Mouse (Mus musculus) left cerebral cortex, adult 18-20 months (tissue): ENCODE data around the gene Spaca4. TPM values are rescaled to one million over a fixed set of nuclear protein-coding genes. Genes with fewer than 3 reads are reported as not detected.

ENCODE experiments used
- DNase-seq, 2 experiments: peaks; one replicate each; pipeline ENCODE4 v3.0.0; 2021 to 2022; ENCODE audit warnings: low spot score in 2 of 2, mixed read lengths in 1 of 2
- long read RNA-seq, 2 experiments: library from polyadenylated mRNA; stranded (forward); transcript quantifications; one replicate each; pipeline ENCODE4 v2.0.0; 2021
- total RNA-seq, 2 experiments: library from RNA; stranded (reverse); gene quantifications; 2 replicates each; pipeline ENCODE4 v1.2.3; 2021

Gene Spaca4
- not detected for total RNA-seq
- long read RNA-seq, experiment 1 = 0 reads
- long read RNA-seq, experiment 2 = 0 reads

DNA sequence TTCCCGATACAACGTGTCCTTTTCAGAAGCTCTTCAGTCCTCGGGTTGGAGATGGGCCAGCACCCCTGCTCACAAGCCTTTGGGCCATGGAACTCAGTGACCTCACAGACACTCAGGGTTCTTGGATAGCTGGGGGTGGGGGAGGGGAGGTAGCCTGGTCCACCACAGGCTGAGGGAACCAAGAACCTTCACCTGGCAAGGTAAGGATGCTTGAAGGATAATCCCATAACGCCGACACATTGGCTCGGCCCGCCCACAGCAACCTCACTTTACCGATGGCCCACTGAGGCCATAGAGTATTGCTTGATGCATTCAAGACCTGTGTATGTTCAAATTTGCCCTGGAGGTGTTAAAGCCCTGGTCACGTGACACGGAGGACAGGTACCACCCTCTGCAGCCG, at the start of gene Spaca4:
Spaca4 (minus strand) TSS at position 101 of the 400 bp plus-strand sequence.
- no peak for DNase-seq

DNA sequence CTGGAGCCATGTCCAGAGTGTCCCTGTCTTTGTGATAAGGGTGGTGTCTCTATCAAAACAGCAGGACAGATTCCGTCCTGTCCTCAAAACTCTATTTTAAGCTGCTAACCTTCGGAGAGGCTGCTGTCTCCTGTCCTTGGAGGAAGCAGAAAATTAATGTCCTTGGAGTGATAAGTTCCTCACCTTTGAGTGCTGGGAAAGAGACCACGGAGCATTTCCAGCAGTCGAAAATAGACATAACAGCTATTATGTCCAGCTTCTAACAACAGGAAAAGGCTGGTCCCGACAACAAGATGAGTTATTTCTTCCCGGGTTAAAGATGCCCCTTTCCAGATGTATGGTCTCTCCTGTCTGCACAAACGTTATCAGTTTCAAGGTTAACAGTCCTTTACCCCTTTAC, 49.6 kb upstream of the Spaca4 start:
- DNase-seq = no peak

DNA sequence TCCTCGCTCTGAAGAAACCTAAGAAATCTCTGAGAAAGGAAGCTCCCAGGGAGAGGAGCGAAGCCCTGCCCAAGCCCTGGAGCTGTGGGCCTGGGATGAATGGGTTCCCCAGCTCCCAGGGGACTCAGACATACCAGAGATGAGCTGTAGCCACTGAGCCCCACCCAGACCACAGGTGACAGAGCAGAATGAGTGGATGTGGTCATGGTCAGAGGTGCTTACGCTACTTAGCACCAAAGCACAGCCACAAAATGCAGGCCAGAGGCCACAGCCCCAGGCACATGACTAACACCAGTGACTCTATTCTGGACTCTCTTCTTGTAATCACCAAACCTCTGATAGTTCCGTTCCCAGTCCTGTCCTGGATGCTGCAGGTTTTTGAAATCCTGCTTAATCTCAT, 45.5 kb upstream of the Spaca4 start:
- no peak for DNase-seq

DNA sequence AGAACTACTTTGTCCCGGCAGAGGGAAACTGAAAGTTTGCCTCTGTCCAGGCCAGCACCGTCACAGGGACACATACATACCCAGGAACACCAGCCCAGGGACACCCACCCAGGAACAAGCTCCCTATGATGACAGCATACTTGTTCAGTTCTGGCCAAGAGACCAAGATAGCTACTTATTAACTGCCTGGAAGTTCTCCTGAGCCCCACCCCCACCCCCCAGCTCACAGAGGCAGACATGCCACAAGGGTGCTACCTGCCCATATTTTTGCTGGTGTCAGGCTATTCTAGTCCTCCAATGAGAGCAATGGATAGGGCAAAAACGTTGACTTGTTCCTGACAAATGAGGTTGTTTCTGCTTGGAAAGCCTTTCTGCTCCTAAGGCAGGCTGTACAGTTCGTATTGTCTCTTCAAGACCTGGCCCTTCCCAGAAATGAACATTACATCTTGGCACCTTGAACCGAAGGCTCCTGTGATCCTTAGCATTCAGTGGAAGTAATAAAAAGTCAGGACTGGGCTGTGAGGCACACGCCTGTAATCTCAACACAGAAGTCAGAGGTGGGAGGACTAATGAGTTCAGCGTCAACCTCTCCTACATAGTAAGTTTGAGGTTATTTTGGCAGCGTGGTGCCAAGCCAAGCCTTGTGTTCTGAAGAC, 44.9 kb upstream of the Spaca4 start:
- DNase-seq = no peak

DNA sequence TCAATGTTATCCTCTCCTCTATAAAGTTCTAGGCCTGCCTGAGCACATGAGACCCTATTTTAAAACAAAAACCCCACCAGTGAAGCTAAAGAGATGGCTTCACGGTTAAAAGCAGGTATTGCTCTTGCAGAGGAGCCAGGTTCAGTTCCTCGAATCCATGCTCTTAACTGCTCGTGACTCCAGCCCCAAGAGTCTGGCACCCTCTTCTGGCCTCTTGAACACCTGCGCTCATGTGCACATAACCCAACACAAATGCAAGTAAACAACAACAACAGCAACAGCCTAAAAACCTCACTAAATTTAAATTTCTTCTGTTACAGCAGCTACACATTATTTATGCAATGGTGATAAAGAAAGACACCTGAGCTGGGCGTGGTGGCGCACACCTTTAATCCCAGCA, 41.9 kb upstream of the Spaca4 start:
- DNase-seq = no peak

DNA sequence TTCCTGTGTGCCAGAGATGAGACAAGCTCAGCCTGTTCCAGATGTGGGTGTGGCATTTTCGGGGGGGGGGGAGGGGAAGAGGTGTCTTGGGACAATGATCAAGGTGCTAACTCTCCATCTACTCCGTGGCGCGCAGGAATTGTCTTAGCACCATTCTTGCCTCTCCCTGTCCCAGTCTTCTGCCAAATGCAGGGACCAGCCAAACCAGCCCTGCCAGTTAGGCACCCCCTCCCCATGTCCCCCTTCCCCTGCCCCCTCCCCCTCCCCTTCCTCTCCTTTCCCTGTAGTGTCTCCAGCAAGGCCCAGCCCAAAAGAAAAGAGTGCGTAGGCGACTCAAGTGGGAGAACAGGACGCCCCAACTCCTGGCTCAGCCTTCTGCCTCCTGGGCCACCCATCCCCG, 41.2 kb upstream of the Spaca4 start:
- DNase-seq = no peak

DNA sequence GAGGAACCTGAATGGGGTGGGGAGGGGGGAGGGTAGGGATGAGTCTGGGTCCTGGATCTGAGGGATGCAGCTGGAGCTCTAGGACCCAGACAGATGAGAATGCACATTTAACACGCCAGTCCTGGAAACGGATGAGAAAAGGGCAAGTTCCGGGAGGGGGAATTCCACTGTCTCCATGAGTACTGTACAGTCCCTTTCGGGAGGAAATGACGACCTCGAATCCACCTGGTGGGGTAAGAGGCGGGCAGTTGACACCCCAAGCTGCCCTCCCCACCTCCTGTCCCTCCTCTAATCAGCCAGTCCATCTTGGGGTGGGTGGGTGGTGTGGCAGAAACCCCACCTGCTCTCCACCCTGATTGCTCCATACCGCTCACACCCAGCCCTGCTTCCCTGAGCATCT, 40.4 kb upstream of the Spaca4 start:
- DNase-seq = no peak

DNA sequence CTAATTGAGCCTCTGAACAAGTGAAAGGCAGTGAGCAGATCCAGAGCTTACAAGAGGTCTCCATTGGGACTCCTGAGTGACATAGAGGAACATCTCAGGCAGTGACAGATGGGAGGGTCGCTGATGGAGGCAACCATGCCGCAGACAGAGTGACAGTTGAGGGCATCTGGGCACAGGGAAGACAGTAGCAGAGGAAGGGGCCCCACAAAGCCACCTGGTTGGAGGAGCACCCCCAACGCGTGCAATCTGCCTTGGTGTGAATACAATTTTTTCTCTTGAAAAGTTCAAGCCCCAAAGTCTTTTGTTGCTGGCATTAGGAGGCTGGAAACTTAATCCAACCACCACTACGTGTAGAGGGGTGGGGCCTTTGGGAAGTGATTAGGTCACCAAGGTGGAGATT, 34.5 kb upstream of the Spaca4 start:
- no peak for DNase-seq

DNA sequence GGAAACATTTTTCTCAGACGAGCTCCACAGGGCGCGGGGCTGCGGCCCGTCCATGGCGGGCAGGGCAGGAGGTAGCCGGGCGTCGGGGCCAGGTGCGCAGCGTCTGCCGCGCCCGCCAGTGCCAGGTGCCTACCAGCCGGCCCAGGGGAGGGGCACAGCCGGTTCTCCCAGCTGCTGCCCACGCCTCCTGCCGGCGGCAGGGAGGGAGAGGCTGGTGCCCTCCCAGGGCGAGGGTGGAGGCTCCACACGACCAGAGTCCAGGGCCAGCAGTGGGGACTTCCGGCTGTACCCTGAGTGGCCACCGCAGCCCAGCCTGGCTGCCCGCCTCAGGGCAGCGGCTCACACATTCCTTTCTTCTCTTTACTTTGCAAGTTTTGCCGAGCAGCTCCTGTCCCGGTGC, 33.8 kb upstream of the Spaca4 start:
- DNase-seq = no peak

DNA sequence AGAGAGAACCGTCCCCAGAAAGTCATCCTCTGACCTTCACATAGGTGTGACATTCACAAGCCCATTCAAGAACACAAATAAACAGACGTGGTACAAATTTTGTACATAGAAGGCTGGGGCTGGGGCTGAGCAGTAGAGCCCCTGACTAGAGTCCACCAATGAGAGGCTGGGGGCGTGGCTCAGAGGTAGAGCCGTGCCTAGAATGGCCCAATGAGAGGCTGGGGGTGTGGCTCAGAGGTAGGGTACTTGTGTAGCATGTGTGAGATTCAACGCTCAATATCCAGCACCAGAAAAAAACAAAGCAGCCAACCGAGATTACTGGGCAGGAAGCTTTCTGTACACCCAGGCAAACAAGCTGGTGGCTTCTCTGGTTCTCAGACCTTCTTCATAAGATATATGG, 30.1 kb upstream of the Spaca4 start:
- DNase-seq = no peak

DNA sequence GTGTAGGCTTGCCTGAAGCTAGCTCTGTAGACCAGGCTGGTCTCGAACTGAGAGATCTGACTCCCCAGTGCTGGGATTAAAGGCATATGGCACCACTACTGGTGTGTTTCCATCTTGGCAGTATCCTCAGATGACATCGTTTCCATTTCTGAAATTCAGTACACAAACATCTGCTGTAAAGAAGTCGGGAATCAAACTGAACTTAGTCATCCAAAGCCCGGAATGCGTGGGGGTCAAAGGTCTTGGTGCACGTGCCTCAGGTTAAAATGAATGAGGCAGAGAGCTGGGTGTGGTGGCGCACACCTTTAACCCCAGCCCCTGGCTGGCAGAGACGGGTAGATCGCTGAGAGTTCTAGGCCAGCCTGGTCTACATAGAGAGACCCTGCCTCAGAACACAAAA, 24.5 kb upstream of the Spaca4 start:
- no peak for DNase-seq

DNA sequence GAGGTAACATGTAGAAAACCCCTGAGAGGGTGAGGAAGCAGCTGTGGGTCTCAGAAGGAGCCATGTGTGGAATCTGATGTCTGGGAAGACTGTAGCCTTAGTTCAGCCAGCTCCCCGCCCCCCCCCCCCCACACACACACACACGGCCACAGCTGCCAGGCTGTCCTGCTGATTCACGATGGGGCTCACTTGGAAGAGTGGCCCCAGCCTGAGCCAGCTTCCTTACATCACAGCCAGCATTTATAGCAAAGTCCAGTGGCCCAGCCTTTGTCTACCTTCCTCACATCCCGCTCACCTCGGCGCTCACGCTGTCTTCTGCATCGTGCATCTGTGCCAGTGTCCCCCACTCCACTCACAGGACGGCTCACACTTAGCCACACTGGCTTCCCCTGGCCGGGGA, 23.8 kb upstream of the Spaca4 start:
- DNase-seq = no peak

DNA sequence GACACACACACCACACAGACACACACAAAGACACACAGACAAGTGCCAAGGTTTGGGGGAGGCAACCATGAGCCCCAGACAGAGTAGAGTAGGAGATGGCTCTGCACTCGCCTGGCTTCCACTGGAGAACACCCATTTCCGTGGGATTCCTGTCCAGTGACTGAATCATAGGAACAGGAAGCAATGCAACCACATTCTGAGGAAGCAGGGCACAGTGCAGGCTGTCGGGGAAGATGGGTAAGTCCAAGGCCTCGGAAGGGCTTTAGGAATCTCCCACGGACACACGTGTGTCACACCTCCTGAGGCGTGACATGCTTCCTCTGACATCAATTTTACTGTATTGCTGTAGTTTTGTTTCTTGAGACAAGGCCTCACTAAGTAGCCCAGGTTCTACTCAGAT, 22.5 kb upstream of the Spaca4 start:
- no peak for DNase-seq

DNA sequence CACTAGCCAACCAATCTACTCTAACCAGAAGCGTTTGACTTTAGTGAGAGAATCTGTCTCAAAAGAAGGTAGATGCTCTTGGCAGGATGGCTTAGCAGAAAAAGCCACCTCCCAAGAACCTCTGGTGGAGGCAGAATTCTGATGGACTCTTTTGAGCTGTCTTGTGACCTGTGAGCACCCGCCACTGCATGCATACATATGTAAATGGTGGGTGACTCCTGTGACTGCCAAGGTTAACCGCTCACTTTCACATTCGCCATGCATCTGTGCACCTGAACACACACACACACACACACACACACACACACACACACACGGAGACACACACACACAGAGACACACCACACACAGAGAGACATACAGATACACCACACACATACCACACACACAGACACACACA, 21.8 kb upstream of the Spaca4 start:
- no peak for DNase-seq

DNA sequence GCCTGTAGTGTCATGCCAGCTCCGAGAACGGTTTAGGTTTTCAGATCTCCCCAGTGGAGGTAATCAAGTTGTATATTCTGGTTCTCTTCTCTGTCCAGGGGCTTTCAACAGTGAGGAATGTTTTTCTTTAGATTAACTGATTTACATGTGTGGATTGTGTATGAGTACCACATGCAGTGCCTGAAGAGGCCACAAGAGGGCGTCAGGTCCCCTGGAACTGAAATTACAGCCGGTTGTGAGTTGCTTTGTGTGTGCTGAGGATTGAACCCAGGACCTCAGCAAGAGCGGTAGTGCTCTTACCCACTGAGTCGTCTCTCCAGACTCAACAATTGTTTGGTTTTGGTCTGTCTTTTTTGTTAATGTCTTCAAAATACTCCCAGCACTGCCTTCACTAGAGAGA, 20.9 kb upstream of the Spaca4 start:
- no peak for DNase-seq

DNA sequence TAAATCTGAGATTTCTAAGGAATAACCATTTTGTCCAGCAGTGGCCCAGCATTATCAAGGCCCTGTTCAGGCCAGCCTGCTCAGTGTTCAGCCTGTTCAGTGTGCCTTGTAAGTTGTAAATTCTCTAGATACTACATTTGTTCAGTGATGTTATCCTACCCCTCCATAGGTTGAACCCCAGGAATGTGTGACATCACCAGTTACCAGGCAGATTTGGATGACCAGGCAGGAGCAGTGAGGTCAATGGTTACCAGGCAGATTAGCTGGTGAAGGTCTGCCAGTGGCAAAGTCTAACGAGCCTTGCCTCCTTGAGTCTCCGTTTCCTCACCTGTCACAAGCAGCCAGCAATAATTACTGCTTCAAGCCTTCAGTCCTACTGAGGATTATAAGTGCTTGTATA, 18.8 kb upstream of the Spaca4 start:
- peak; percentile 70 to 82 for DNase-seq

DNA sequence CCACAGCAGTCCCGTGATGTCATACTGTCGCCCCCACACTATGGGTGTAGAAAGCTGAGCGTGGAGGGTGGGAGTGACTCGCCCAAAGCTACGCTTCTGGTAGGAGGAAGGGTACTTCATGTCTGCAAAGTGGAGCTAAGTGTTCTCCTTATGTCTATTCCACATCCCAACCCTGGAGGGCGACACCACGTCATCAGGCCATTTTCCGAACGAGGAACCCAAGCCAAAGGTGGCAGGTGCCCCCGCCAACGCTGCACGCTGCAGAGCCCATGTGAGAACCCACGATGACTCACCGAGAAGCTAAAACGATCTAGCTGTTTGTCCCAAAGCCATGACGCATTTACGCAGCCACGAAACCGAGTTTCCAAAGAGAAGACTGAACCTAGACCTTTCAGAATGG, 16.7 kb upstream of the Spaca4 start:
- peak; percentile 86 to 87 for DNase-seq

DNA sequence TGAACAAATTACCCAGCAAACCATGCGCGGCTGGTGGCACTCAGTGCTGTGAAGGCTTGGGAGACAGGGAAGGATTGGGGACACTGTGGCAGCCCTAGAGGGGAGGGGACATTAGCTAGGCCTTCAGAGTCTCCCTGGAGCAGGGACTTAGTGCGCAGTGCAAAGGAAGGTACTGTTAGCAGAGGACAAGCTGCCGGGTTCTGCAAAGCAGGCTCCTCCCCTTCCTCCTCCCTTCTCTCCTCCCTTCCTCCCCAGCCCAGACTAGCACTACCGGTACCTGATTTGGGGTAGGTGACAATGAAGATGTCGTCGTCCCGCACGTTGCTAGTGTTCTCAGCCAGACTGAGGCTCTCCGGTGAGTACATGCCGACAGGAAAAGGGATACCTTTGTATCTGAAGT, 16.2 kb upstream of the Spaca4 start:
- peak in 1 of 2 experiments; percentile 34 for DNase-seq

DNA sequence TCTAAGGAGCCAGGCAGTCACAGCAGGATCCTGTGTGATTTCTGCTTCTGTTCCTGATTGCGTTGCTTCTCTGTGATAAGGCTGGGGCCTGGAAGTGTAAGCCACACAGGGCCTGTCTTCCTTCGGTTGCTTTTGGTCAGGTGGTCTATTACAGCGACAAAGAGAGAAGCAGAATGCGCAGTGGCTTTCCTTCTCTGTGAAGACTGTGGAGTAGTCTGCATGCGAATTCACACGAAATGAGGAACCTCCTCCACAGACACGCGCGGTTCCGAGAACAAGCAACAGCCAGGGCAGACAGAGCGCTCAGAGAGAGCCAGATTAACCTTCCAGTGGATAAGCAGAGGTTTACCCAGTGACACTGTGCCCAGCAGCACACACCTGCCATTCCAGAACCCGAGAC, 15.7 kb upstream of the Spaca4 start:
- peak in 1 of 2 experiments; percentile 20 for DNase-seq

DNA sequence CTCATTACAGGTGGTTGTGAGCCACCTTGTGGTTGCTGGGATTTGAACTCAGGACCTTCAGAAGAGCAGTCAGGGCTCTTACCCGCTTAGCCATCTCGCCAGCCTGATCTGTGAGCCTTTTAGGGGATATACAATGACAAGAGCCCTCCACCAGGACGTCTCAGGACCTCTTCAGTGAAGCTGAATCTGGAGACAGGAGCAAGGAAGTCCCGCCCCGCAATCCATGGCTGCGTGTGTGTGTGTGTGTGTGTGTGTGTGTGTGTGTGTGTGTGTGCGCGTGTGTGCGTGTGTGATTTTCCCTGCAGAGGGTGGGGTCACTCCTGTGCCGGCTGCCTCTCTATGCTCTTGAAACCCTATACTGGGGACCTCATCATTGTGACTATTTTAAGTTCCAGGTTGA, 14.2 kb upstream of the Spaca4 start:
- DNase-seq = no peak

DNA sequence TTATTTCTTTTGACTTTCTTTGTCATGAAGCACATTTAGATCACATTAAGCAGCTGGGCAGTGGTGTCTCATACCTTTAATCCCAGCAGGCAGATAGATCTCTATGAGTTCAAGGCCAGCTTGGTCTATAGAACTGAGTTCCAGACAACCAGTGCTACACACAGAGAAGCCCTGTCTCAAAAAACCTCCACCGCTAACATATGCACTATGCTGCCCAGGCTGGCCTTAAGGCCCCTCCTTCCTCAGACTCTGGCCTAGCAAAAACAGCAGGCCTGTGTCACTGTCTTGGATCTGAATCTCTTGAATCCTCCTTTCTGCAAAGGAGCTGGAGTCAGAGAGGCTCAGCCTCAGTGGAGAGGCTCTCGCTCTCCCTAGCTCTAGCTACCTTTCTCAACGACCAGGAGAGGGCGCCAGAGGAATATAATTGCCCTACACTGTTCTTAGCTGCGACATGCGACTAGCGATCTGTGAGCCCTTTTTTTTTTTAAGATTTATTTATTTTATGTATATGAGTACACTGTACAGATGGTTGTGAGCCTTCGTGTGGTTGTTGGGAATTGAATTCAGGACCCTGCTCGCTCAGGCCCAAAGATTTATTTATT, 13.7 kb upstream of the Spaca4 start:
- peak; percentile 90 to 93 for DNase-seq

DNA sequence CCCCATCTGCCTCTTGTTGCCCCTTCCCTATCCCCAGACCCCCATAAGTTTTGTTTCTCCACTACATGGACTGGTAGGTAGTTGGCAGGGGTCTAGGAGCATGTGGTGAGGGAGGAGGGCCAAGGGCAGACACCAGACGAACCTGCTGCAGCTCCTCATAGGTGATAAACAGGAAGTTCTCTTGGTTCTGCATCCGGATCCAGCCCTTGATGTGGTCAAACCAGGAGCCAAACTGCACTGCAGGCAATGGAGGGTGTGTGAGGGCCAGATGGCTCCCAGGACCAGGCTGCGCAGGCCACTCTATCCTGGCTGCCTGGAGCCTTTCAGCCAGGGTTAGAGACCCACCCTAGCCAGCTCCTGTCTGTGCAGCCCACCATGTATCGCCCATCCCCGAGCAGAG, 7.9 kb upstream of the Spaca4 start:
- no peak for DNase-seq

DNA sequence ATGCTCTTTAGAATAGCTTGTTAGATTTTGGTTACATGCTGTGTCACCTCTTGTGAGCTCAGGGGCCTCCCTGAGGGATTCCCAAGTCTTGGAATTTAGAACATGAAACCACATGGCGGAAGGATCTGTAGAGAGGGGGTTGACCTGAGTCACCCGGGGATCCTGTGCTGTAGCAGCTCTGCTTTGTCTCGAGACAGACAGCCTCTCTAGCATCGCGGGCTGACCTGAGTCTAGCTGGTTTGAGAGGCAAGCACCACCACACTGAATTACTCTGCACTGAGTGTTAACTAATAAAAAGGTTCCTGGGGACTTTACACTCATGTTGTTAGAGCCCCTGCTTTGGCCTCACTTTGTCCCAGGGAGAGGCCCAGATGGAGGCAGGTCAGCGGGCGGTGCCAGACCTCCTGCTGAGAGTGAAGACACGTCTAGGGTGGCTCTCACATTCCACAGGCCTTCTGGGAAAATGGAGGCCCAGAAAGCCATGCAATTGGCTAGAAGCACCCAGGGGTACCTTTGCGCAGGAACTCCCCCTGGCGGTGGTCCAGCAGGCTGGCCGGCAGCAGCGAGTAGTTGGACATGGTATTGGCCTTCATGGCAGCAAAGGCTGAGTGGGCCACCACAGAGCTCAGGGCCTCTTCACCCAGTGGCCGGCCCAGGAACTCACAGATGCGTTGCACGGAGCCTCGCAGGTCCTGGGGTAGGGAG, 5.3 kb upstream of the Spaca4 start:
- no peak for DNase-seq
